Mouse (Mus musculus): ENCODE measurements around the gene Ell2.
A peak's percentile ranks its signal among the peaks of the same experiment; 100 is the strongest.

The Ell2 gene

GRCm38 (mm10) chr13:75771404-75771803, 64.8 kb downstream of the Ell2 start:
- DNase-seq: no peak

GRCm38 (mm10) chr13:75771984-75772730, 65.6 kb downstream of the Ell2 start:
- no peak for DNase-seq

GRCm38 (mm10) chr13:75775961-75776360, 69.4 kb downstream of the Ell2 start:
- no peak for DNase-seq

GRCm38 (mm10) chr13:75776692-75777091, 70.1 kb downstream of the Ell2 start:
- no peak for DNase-seq

GRCm38 (mm10) chr13:75778156-75778555, 71.6 kb downstream of the Ell2 start:
- DNase-seq: no peak

GRCm38 (mm10) chr13:75779169-75779568, 72.6 kb downstream of the Ell2 start:
- no peak for DNase-seq

- DNase-seq: no peak
Observed at GRCm38 (mm10) chr13:75780096-75780495, 73.5 kb downstream of the Ell2 start.

GRCm38 (mm10) chr13:75785726-75786125, 79.2 kb downstream of the Ell2 start:
- no peak for DNase-seq

- no peak for DNase-seq
Observed at GRCm38 (mm10) chr13:75786264-75786663, 79.7 kb downstream of the Ell2 start.

GRCm38 (mm10) chr13:75787364-75787763, 80.8 kb downstream of the Ell2 start:
- DNase-seq: no peak

- peak; percentile 31 for DNase-seq
Observed at GRCm38 (mm10) chr13:75788178-75788577, 81.6 kb downstream of the Ell2 start.

GRCm38 (mm10) chr13:75789061-75789834, 82.7 kb downstream of the Ell2 start:
- DNase-seq: no peak

GRCm38 (mm10) chr13:75790550-75791205, 84.1 kb downstream of the Ell2 start:
- no peak for DNase-seq

GRCm38 (mm10) chr13:75793863-75794629, 87.5 kb downstream of the Ell2 start:
- no peak for DNase-seq

GRCm38 (mm10) chr13:75797369-75798141, 91.0 kb downstream of the Ell2 start:
- peak; percentile 92 for DNase-seq

- DNase-seq: no peak
Observed at GRCm38 (mm10) chr13:75798413-75799302, 92.1 kb downstream of the Ell2 start.

- no peak for DNase-seq
Observed at GRCm38 (mm10) chr13:75799421-75799820, 92.9 kb downstream of the Ell2 start.

- no peak for DNase-seq
Observed at GRCm38 (mm10) chr13:75807969-75808368, 101.4 kb downstream of the Ell2 start.

GRCm38 (mm10) chr13:75809957-75810356, 103.4 kb downstream of the Ell2 start:
- DNase-seq: no peak

GRCm38 (mm10) chr13:75817183-75817582, 110.6 kb downstream of the Ell2 start:
- DNase-seq: no peak

GRCm38 (mm10) chr13:75818486-75818885, 111.9 kb downstream of the Ell2 start:
- no peak for DNase-seq

All from layer of hippocampus, adult 9-11 months (tissue).